Mouse (Mus musculus) MEL (cell line): ENCODE measurements around the gene Sf1.

Experiments used
- CTCF ChIP-seq, 3 experiments: IDR thresholded peaks in 2 of 3; conservative IDR thresholded peaks in 1 of 3; 2 replicates each; pipeline ENCODE4 v1.5.1; 2011 to 2012; ENCODE audit warnings: low read length in 3 of 3, low read depth in 2 of 3, mild to moderate bottlenecking in 2 of 3, improper control_type of control experiment in 1 of 3, inconsistent platforms in 1 of 3, mixed read lengths in 1 of 3, moderate library complexity in 1 of 3; ENCODE audit not compliant: control insufficient read depth in 1 of 3, insufficient read depth in 1 of 3, poor library complexity in 1 of 3, severe bottlenecking in 1 of 3
- ELF1 ChIP-seq: IDR thresholded peaks from 2 replicates; pipeline ENCODE4 v1.6.1; 2014; ENCODE audit warnings: low read depth, mild to moderate bottlenecking, inconsistent platforms, low read length, improper control_type of control experiment, moderate library complexity
- HCFC1 ChIP-seq: IDR thresholded peaks from 2 replicates; pipeline ENCODE4 v1.6.1; 2012; ENCODE audit warnings: low read depth, mild to moderate bottlenecking, inconsistent platforms, low read length, improper control_type of control experiment, moderate library complexity
- NRF1 ChIP-seq: IDR thresholded peaks from 2 replicates; pipeline ENCODE4 v1.6.1; 2014; ENCODE audit warnings: low read depth, mild to moderate bottlenecking, inconsistent platforms, low read length, improper control_type of control experiment, moderate library complexity; ENCODE audit not compliant: poor library complexity, insufficient read depth, severe bottlenecking
- POLR2A ChIP-seq, 2 experiments: IDR thresholded peaks; 2 replicates each; pipeline ENCODE4 v1.6.1; 2011 to 2012; ENCODE audit warnings: low read length in 2 of 2, mild to moderate bottlenecking in 2 of 2, control low read depth in 1 of 2, improper control_type of control experiment in 1 of 2, low read depth in 1 of 2, moderate library complexity in 1 of 2; ENCODE audit not compliant: control insufficient read depth in 1 of 2, insufficient read depth in 1 of 2, poor library complexity in 1 of 2
- SIN3A ChIP-seq: IDR thresholded peaks from 2 replicates; pipeline ENCODE4 v1.6.1; 2012; ENCODE audit warnings: low read length, improper control_type of control experiment, inconsistent platforms
- SMC3 ChIP-seq: IDR thresholded peaks from 2 replicates; pipeline ENCODE4 v1.6.1; 2011; ENCODE audit warnings: low read depth, low read length, improper control_type of control experiment

- TF ChIP-seq CTCF (IDR thresholded peaks at IDR 0.05 in 2 of 3, conservative IDR thresholded peaks at IDR 0.05 in 1 of 3; ENCODE audit: control insufficient read depth in 1 of 3, insufficient read depth in 1 of 3, low read depth in 2 of 3, low read length in 3 of 3, poor library complexity in 1 of 3, severe bottlenecking in 1 of 3) (no peak), NRF1 (no peak), HCFC1 (no peak), SIN3A (no peak), SMC3 (no peak), ELF1 (no peak), POLR2A (IDR thresholded peaks at IDR 0.05; ENCODE audit: control insufficient read depth in 1 of 2, insufficient read depth in 1 of 2, low read depth in 1 of 2, low read length in 2 of 2, poor library complexity in 1 of 2) (no peak)
These were observed 16.8 kb upstream of the Sf1 start for GRCm38 (mm10) chr19:6346661-6347060.
